Mouse (Mus musculus) urinary bladder, postnatal 0 days (tissue): ENCODE data around the gene Gm49366. TPM values are rescaled to one million over a fixed set of nuclear protein-coding genes. Genes with fewer than 3 reads are reported as not detected.

Experiments
- polyA plus RNA-seq: library from polyadenylated mRNA; unstranded; fragments of >200 nt; fragmentation: Nextera tagmentation; extraction: Ambion mirVana; gene quantifications from 2 replicates; pipeline ENCODE4 v1.2.1, GENCODE M21; 2015

Gm49366 gene
- polyA plus RNA-seq, result not detected in 2 replicates

DNA sequence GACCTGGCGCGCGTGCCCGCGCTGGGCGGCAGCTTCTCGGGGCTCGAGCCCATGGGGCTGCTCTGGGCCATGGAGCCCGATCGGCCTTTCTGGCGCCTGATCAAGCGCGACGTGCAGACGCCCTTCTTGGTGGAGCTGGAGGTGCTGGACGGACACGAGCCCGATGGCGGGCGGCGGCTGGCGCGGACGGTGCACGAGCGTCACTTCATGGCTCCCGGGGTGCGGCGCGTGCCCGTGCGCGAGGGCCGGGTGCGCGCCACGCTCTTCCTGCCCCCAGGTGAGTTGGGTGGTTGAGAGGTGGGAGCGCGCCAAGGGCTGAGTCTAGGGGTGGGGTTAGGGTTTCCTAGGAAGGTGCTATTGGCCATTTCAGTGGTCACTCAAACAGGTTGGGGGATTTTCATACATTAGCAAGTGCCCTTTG is at the start of gene Gm49366:
Gm49366 (plus strand) TSS at position 245 of the 421 bp plus-strand sequence.

DNA sequence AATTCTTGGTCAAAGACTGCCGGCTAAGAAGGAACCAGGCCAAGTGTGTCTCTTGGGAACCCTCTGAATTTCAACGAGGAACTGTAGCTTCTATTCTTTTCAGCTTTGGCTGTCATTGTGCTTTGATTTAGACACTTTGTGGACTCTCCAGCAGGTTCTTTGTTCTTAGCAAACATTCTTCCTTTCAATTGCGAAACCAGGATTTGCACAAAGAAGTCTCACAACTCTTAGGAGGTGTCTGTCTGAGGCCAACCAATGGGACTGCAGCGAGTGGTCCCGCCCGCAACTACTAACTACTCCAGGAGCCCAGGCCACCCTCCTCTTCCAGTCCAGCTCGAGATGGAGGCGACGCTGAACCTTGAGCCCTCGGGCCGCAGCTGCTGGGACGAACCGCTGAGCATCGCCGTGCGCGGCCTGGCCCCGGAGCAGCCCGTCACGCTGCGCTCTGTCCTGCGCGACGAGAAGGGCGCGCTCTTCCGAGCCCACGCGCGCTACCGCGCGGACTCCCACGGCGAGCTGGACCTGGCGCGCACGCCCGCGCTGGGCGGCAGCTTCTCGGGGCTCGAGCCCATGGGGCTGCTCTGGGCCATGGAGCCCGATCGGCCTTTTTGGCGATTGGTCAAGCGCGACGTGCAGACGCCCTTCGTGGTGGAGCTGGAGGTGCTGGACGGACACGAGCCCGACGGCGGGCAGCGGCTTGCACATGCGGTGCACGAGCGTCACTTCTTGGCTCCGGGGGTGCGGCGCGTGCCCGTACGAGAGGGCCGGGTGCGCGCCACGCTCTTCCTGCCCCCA is 29.4 kb upstream of the Gm49366 start, which contains the start of gene Acot1:
Acot1 (plus strand) TSS at position 320 of the 795 bp plus-strand sequence.

DNA sequence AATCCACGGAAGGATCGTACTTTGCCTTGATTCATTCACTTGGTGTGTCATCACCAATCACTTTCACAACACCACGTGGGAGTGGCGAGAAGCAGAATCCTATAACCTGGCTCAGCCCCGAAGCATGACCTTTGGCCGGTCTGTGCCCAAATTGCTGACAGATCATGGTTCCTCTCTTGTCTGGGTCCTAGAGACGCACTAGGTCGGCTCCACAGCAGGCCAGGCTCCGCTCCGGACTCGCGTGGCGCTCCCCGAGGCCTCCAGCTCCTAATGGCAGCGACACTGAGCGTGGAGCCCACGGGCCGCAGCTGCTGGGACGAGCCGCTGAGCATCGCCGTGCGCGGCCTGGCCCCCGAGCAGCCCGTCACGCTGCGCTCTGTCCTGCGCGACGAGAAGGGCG is 494 bp upstream of the Gm49366 start, which contains the start of gene Acot4:
Acot4 (plus strand) TSS at position 139 of the 400 bp plus-strand sequence.

DNA sequence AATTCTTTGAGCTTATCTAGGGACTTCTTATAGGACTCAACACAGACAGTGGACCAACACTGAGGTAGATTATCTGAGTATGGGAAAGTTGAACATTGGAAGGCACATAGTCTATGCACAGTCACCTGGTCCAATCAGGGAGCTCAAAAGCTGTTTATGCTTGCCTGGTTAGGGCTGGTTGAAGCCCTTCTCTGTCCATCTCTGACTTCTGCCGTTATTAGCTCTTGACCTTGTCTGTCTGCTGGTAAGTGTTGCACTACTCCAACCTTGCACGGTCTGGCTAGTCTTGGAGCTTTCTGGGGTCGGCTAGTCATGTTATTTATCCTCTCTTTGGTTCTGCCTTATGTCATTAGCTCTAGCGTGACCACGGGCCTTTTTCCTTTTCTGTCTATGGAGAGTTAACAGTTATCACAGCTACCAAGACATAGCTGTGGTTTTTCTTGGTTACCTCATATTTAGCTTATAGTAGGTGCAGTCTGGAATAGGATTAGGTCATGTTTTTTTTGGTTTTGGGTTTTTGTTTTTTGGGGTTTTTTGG is 13.3 kb downstream of the Gm49366 start, which contains the start of gene Acot3:
Acot3 (plus strand) TSS at position 208 of the 538 bp plus-strand sequence.

GRCm38 (mm10) chr12:84068986-84069385 is 30.3 kb downstream of the Gm49366 start, which contains the start of gene Acot5:
Gene Acot5 (plus strand): TSS chr12:84069325.

GRCm38 (mm10) chr12:84100604-84101492 is 62.1 kb downstream of the Gm49366 start, which contains the start of gene Acot6:
Gene Acot6 (plus strand): TSS chr12:84100654.

Other genes with a start within 250 kb of the Gm49366 start
- gene Numb, start 117.0 kb upstream of the Gm49366 start, polyA plus RNA-seq, result 16.8 and 23.8 TPM in 2 replicates
- 5.7 and 5.8 TPM in 2 replicates for gene Riox1, start 88.3 kb upstream of the Gm49366 start, polyA plus RNA-seq
- gene Heatr4, start 54.1 kb upstream of the Gm49366 start, polyA plus RNA-seq, result not detected in 2 replicates
- 22.6 and 24.8 TPM in 2 replicates for gene Acot2, start 51.1 kb upstream of the Gm49366 start, polyA plus RNA-seq
- 23.0 and 24.4 TPM in 2 replicates for gene Acot1, start 29.4 kb upstream of the Gm49366 start, polyA plus RNA-seq
- gene Acot4, start 556 bp upstream of the Gm49366 start, polyA plus RNA-seq, result 0.44 and 0.48 TPM in 2 replicates
- not detected in 2 replicates for gene Acot3, start 13.2 kb downstream of the Gm49366 start, polyA plus RNA-seq
- gene Acot5, start 30.4 kb downstream of the Gm49366 start, polyA plus RNA-seq, result not detected in 2 replicates
- 1.3 and 1.5 TPM in 2 replicates for gene Acot6, start 61.7 kb downstream of the Gm49366 start, polyA plus RNA-seq
- gene Dnal1, start 75.4 kb downstream of the Gm49366 start, polyA plus RNA-seq, result 2.4 and 3.5 TPM in 2 replicates
- 0.51 and 0.80 TPM in 2 replicates for gene Pnma1, start 109.6 kb downstream of the Gm49366 start, polyA plus RNA-seq
- gene Elmsan1, start 179.9 kb downstream of the Gm49366 start, polyA plus RNA-seq, result 5.9 and 6.6 TPM in 2 replicates
- gene Ptgr2, start 246.3 kb downstream of the Gm49366 start, polyA plus RNA-seq, result 29.9 and 34.9 TPM in 2 replicates